Mouse (Mus musculus): ENCODE data around the gene Gba.
A peak's percentile ranks its signal among the peaks of the same experiment; 100 is the strongest.

Gba gene

DNA sequence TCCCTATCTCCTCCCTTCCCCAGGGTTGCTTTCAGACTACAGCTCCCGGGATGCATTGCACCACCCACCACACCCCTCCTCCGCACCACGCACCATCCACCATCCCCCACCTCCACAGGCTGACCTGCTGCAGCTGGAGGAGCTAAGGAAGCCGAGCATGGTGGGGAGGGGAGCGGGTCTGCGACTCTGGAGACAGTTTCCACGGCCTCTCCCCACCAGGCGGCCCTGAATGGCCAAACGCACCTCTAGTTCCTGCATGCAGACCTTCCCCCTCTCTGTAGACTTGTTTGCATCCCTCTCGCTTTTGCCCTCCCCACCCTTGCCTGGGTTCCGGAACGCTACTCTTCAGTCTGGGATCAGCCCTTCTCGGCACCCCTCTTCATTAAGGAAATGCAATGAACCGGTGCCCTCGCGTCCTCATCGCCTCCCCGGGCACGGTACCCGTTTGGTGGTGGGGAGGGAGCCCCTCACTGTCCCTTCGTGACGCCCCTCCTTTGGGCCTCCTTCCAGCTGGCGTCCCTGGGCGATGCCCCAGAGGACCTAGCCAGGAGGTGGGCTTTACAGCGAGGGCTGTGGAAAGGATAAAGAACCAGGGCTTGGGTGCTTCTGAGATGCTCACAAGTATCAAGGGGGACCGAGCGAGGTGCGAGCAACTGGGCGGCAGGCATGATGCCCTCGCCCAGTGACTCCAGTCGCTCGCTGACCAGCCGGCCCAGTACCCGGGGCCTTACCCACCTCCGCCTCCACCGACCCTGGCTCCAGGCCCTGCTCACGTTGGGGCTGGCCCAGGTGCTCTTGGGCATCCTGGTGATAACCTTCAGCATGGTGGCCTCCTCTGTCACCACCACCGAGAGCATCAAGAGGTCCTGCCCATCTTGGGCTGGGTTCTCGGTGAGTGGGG lies 19.4 kb upstream of the Gba start, which contains the start of gene Fam189b:
TSS of gene Fam189b (plus strand) at position 86 of the 901 bp plus-strand sequence.
- DNase-seq, result peak; percentile 94

DNA sequence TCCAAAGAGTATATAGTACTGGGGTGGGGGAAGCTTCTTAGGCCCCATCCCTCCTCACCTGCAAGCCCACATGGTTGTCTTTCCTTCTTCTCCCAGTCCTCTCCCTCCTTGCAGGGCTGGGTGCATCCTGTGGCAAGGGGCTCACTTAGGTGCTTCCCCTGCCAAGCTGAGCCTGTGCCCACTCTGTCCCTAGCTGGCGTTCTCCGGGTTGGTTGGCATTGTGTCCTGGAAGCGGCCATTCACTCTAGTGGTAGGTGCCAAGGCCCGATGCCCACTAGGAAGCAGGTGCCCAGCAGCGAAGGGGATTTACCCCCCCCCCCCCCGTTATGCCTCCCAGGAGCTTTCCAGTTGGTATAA lies 18.8 kb upstream of the Gba start:
- DNase-seq, result peak; percentile 41

DNA sequence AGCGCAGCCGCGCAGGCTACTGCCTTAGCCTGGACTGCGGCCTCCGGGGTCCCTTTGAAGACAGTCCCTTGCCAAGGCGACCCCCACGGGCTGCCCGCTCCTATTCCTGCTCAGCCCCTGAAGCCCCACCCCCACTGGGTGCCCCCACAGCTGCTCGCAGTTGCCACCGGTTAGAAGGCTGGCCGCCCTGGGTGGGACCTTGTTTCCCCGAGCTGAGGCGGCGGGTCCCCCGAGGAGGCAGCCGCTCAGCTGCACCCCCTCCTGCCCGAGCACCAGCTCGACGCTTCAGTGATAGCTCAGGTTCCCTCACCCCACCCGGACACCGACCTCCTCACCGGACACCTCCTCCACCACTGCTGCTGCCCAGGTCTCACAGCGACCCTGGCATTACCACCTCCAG lies 15.5 kb upstream of the Gba start:
- no peak for DNase-seq

DNA sequence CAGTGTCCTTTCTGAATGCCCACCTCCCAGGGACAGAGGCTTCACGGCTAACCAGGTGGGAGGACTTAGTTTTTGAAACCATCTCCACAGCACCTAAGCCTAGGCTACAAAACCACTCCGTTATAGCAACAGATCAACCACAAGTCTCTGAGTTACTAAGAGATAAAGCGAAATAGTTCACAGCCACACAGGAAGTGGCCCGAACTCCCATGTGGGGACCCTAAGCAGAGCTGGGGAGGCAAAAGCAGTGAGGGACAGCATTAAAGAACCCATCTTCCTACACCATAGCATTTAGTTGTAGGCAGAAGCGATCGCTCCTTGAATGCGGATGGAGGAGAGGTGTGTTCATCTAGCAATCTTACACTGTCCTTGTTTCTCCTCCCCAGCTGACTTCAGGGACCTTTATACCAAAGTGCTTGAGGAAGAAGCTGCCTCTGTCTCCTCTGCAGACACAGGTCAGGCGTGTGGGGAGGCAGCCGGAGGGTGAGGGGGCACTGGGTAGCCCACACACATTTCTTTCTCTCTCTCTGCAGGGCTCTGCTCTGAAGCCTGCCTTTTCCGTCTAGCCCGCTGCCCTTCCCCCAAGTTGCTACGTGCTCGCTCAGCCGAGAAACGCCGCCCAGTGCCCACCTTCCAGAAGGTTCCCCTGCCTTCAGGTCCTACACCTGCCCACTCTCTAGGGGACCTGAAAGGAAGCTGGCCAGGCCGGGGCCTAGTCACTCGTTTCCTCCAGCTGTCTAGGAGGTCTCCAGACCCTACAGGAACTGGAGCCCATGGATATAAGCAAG lies 14.8 kb upstream of the Gba start:
- DNase-seq, result no peak

DNA sequence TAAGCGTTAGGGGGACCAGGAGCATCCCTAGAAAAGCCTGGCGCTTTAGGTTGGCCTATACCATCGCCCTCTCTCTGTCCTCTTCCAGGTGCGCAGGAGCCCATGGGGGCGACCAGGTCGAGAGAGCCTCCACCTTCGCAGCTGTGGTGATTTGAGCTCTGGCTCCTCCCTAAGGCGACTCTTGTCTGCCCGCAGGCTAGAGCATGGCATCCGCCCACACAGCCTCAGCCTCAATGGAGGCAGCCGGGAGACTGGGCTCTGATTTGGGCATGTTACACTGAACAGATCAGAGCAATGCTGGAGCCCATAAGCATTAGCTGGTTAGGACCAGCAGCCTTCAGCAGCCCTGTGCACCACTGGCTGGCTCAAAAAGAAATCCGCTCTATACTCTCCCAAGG lies 14.3 kb upstream of the Gba start:
- no peak for DNase-seq

DNA sequence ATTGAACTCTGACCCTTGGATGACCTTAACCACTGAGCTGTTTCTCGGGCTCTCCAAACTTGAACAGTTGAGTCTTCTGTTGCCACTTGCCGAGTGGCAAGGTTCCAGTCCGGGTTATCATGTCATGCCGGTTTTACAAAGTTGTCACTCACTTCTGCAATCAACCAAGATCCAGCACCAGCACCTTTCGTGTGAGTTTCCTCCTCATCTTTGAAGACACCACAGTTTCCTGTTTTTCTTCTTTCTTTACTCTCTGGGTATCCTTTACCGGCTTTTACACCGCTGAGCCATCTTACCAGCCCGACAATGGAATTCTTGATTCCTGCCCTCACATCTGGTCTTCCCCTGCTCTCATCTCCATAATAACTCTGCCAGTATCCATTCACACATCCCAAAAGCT lies 12.3 kb upstream of the Gba start:
- DNase-seq, result no peak

DNA sequence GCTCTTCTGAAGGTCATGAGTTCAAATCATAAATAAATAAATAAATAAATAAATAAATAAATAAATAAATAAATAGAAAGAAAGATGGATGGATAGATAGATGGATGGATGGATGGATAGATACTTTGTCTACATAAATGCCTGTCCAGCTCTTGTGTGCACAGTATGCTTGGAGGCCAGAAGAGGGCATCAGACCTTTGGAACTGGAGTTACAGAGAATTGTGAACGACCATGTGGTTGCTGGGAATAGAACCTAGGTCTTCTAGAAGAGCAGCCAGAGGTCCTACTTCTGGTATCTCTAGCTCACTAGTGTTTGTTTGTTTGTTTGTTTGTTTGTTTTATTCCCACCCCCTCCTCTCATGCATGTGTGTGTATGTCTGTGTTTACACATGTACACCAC lies 9.4 kb upstream of the Gba start:
- DNase-seq, result no peak

DNA sequence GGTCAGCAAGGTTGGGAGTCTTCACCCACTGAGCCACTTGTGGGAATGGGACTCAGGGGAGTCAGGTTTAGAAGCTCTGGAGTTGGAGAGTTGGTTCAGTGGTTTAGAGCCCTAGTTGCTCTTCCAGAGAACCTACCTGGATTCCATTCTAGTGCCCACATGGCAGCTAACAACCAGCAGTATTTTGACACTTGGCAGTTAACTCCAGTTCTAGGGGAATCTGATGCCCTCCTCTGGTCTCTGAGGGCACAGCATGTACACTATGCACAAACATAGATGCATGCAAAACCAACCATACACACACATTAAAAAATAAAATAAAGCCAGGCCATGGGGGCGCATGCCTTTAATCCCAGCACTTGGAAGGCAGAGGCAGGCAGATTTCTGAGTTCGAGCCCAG lies 8.9 kb upstream of the Gba start:
- no peak for DNase-seq

DNA sequence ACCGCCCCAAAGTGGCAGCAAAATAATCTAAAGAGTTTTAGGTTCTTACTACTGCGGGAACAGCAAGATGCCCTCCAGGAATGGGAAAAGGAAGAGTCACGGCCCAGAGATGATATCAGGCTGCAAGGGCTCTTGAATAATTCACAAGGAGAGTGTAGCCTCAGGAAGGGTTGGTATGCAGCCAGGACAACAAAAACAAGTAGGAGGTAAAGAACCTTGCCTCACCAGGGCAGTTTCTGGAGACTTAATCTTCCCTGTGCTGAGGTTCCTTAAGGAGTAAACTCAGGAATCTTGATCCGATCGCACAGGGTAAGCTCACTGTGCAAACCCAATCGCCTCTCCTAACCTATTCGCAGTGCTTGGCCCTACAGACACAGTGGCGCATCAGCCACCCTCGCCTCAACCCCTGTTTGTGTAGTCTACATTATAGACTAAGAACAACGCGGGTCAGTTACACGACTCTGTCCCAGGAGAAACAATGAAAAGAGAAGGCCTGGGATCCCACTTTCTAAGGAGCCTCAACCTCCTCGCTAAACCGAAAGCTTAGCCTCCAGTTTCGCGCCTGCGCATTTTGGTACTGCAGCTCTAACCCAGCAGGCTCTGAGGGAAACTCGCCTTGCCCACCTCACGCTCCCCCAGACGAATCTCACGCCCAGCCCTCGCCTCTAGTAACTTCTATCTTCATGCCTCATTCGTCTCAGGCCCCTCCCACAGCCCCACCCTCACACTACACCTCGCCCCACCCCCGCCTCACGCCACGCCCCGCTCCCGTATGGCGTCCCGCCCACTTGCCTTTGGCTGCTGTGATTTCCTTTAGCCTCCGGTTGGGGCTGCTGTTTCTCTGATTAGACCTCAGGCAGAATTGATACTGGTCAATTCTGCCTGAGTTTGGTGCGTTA lies 6.5 kb upstream of the Gba start:
- peak; percentile 83 for DNase-seq

DNA sequence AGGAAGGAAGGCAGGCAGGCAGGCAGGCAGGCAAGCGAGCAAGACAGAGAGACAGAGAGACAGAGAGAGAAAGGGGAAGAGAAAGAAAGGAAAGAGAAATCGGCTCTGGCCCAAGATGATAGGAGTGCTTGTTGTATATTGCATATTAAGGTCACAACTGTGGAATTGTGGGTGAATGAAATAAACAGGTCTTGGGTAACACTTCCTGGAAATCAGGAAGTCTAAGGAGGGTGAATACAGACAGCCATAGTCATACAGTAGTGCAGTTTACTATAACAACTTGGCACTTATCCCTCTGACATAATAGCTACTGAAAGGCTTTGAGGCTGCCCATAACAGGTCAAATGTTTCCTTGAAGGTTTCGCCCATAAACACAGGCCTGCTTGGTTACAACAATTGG lies 2.9 kb upstream of the Gba start:
- no peak for DNase-seq

DNA sequence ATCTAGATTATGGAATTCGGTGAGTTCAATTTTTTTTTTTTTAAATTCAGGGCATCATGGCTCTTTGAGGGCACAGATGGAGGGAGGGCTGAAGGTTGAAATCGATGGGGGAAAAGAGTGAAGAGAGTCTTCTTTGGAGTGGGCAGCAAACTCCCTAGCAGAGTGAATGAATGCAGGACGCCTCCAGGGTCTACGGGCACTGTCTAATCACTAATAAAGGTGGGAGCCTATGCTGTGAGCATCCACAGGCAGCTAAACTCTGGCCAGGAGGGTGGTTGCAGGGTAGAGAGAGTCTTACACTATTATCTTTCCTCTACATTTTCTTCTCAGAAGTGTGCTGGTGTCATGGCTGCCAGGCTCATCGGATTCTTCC lies 400 bp downstream of the Gba start:
- DNase-seq, result no peak

DNA sequence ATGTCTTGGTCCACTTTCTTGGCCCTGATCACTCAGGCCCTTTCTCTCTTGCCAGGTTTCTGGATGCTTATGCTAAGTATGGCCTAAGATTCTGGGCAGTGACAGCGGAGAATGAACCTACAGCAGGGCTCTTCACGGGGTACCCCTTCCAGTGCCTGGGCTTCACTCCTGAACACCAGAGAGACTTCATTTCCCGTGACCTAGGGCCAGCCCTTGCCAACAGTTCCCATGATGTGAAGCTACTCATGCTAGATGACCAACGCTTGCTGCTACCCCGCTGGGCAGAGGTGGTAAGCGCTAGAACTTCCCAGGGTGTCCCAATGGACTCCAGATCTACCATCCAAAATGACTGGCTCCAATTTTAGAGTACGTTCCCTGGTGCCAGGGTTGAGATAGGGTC lies 3.4 kb downstream of the Gba start:
- no peak for DNase-seq

DNA sequence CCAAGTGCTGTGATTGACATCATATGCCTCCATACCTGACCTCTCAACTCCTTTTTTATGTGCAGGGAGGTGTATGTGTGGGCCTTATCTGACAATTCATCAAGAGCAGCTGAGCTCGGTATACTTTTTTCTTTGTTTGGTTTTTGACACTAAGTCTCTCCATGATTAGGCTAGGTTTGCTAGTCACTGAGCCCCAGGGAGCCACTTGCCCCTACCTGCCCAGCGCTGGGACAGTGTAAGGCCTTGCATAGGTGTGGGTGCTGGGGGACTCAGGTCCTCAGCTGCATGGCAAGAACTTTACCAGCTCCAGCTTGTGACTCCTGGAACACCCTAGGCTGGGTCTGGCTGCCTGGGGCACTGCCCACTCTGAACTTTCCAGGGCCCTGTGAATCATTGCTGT lies 4.0 kb downstream of the Gba start:
- no peak for DNase-seq

DNA sequence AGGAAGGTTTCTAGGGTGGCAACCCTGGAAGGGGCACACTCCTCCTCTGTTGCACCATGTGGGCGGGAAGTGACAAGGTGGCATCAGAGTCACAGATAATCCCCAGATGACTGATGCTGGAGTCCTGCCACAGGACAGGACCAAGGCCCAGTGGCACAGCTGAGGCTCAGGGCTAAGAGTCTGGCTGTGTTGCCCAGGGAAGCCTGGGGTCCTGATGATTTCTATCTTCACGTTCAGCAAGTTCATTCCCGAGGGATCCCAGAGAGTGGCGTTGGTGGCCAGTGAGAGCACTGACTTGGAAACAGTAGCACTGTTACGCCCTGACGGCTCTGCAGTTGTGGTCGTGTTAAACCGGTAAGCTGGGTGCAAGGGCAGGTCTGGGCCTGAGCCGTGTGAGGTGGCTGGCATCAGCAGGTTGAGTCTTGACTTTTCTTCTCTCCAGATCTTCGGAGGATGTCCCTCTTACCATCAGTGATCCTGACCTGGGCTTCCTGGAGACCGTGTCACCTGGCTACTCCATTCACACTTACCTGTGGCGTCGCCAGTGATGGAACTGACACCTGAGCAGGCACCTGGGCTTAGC lies 5.4 kb downstream of the Gba start:
- no peak for DNase-seq

DNA sequence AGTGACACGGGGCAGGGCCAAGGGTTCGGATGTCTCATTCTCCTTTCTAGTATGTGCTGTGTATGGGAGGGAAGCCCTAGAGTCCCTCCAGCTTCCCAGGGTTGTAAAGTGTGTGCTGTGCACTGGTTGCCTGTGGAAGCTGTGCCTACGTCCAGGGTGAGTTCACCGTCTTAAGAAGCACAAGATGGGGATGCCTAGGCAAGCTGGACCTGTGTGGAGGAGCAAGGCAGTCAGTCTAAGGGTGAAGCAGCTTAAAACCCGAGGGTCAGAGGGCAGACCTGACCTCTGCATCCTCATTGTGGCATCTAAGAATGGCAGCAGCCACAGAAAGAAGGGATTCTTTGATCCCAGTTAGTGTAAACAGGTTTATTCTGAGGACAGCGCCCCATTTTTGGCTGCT lies 6.0 kb downstream of the Gba start:
- no peak for DNase-seq

DNA sequence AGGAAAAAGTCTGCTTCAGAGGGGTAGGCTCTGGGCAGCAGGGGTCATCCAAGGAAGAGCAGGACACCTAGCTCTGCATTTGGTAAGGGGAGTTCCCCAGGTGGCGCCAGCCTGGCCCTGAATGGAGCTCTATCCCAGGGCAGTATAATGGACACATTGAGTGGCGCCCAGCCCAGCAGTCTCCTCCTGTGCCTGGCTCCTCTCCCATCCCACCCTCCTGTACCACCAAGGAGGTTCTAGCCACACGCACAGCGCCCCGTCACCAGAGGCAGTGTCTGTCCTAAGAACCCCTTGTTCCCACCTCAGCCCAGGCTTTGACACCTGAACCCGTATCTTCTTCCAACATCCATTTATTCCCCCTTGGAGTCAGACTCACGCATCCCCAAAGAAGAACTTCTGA lies 7.0 kb downstream of the Gba start:
- DNase-seq, result no peak

DNA sequence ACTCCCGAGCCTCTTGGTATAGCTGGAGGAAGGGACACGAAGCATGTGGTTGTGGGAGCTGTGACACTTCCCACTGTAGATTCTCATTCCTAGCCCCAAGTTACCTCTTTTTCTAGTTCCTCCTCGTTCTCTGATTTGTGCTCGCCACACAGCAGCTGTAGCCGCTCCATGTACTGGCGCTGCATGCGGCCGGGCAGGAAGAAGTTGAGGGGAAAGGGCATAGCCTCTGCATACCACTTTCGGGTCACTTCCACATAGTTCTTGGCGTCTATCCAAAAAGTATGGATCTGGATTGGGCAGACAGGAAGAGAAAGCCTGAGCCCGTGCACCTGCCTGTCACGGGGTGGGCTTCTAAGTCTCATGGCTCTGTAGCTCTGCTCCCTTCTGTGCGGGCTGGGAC lies 7.4 kb downstream of the Gba start:
- no peak for DNase-seq

DNA sequence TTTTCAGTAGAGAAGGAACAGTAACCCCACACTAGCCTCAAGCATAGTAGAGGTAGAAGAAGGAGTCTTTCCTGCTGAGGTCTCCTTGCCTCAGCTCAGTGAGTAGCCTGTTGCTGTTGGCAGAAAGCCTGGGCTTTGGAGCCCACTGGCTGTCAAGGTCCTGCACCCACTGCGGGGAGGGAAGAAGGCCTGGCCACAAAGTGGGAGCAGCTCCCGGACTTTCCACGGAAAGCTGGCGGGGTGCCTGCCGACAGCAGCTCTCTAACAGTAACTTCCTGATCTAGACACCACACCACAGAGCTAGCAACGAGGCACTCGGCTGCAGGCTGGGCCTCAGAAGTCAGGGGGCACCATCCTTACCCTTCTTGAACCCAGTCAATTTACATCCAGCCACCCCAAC lies 8.0 kb downstream of the Gba start:
- no peak for DNase-seq

DNA sequence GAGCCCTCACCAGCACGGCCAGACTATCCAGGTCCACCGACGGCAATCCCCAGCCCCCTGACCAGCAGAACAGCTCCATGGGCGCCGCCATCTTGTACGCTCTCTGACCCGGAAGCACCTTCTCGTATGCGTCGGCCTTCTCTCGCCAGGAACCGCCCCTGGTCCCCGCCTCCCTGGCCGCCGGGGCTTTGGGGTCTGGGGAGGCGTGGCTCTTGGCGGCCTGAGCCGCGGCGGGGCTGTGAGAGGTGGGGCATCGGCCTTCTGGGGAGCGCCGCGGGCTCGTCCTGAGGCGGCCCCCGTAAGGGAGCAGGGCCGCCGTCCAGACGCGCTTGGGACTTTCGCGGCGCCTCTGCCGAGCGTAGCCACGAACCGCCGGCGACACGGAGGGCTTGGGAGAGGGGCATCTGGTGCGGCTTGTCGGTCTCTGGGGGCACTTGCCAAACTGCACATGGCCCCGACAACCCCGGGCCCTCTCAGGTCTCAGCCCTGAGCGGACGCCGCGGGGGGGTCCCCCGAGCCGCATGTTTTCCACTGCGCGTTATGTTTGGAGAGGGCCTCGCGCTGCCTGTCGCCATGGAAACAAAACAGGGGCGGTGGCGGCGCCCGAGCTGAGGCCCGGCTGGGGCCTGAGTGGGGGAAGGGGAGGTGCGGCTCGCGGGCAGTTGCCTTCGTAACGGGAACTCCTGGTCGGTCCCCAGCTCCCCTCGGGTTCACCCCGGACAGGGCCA lies 11.2 kb downstream of the Gba start:
- peak; percentile 92 for DNase-seq

DNA sequence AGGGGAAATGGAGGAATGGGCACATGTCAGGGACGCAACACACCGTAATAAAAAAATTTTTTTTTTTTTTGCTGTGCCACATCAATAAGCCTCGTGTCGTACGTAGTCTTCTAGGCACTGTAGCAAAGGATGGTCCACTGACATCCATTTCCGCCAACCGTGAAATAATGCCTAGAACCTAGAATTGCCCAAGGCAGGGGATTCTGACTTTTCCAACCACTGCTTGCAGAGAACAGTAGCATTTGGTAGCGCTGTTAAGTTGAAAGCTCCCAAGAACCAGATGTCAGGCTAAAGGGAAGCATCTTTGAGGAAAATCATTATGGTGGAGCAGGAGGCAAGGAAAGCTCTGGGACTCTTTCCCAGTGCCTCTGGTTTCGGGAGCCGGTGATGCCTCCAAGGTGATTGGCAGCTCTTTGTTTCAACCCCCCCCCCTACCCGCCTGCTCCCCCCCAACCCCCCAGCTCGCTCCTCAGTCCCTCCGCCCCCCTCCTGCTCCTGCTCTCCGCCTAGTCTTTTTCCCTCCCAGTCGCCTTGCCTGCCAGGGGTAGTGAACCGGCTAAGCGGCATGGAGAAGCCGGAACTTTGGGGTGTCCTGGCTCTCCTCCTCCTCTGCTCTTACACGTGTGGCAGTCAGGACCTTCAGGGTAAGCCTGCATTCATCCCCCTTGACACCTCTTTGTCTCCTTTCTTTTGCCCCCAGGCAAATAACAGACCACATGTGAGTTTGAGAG lies 12.1 kb downstream of the Gba start, which contains the start of gene Thbs3:
TSS of gene Thbs3 (plus strand) at position 500 of the 731 bp plus-strand sequence.
- no peak for DNase-seq

DNA sequence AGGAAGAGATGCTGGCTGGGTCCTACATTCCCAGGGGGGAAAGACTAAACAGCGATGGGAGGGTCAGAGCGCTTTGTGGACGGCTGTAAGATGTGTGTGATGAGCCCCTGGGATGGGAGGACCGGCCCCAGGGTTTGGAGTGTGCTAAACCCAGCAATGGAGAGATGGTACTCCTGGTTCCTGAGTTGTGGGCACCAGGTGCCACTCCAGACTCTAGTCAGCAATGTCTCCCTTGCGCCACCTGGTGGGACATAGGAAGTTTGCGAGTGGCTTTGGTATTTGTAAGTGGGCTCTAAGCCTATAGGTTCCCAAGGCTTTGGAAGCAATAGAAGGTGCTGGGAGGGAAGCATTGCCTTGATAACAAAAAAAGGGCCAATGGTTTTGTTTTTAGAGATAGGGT lies 13.1 kb downstream of the Gba start:
- peak; percentile 83 for DNase-seq
